Mouse (Mus musculus) neural tube, embryonic 11.5 days (tissue): ENCODE measurements around the gene Olfr1188. TPM values are rescaled to one million over a fixed set of nuclear protein-coding genes. Genes with fewer than 3 reads are reported as not detected.
"Not testable (repeated sequence)": the region's sequence is repeated elsewhere in the genome, so short reads cannot be mapped to it uniquely, and the experiment has no call there.

Experiments
- ATAC-seq: fragments of 200-750 bp; cut with Nextera tagmentation; 2 replicates; pipeline ENCODE4 v1.8.0; 2017; ENCODE audit warnings: moderate number of reproducible peaks, mild to moderate bottlenecking, moderate TSS enrichment, moderate library complexity; ENCODE audit not compliant: insufficient read depth, low FRiP score, low TSS enrichment
- DNase-seq: peaks from one replicate; pipeline ENCODE4 v3.0.0-alpha.2; 2015; ENCODE audit warnings: low spot score
- H3K27ac ChIP-seq: fragments of 300-500 bp; sonication (generic); 2 replicates; pipeline ENCODE4 v1.5.1; 2014; ENCODE audit warnings: low read depth, mild to moderate bottlenecking, low read length
- H3K27me3 ChIP-seq: fragments of 300-500 bp; sonication (generic); 2 replicates; pipeline ENCODE4 v1.6.1; 2014; ENCODE audit warnings: mild to moderate bottlenecking, low read length, mixed read lengths; ENCODE audit not compliant: control insufficient read depth, insufficient read depth
- H3K36me3 ChIP-seq: fragments of 300-500 bp; sonication (generic); 2 replicates; pipeline ENCODE4 v1.6.1; 2014; ENCODE audit warnings: mild to moderate bottlenecking, low read length, moderate library complexity, mixed read lengths; ENCODE audit not compliant: control insufficient read depth, insufficient read depth
- H3K4me1 ChIP-seq: fragments of 300-500 bp; sonication (generic); 2 replicates; pipeline ENCODE4 v1.6.1; 2014; ENCODE audit warnings: low read length, mixed read lengths; ENCODE audit not compliant: control insufficient read depth, insufficient read depth
- H3K4me2 ChIP-seq: fragments of 300-500 bp; sonication (generic); 2 replicates; pipeline ENCODE4 v1.6.1; 2014; ENCODE audit warnings: low read depth, mild to moderate bottlenecking, moderate library complexity
- H3K4me3 ChIP-seq: fragments of 300-500 bp; sonication (generic); 2 replicates; pipeline ENCODE4 v1.5.1; 2014; ENCODE audit warnings: low read depth, low read length
- H3K9ac ChIP-seq: fragments of 300-500 bp; sonication (generic); 2 replicates; pipeline ENCODE4 v1.6.1; 2014; ENCODE audit warnings: mild to moderate bottlenecking, low read length
- H3K9me3 ChIP-seq: fragments of 300-500 bp; sonication (generic); 2 replicates; pipeline ENCODE4 v1.6.1; 2016; ENCODE audit warnings: low read length; ENCODE audit not compliant: control insufficient read depth
- WGBS: fragments of 180-500 bp; shearing (Covaris S2); extraction: QIAGEN DNeasy Blood & Tissue Kit; methylation state at CpG from one replicate; pipeline ENCODE4 v1.1.7; 2014; 5-methylcytosine and 5-hydroxymethylcytosine counted together
- polyA plus RNA-seq: library from polyadenylated mRNA; unstranded; fragments of >200 nt; fragmentation: Nextera tagmentation; extraction: Ambion mirVana; gene quantifications from 2 replicates; pipeline ENCODE4 v1.2.1, GENCODE M21; 2014

Gene Olfr1188
- polyA plus RNA-seq: not detected in 2 replicates

DNA sequence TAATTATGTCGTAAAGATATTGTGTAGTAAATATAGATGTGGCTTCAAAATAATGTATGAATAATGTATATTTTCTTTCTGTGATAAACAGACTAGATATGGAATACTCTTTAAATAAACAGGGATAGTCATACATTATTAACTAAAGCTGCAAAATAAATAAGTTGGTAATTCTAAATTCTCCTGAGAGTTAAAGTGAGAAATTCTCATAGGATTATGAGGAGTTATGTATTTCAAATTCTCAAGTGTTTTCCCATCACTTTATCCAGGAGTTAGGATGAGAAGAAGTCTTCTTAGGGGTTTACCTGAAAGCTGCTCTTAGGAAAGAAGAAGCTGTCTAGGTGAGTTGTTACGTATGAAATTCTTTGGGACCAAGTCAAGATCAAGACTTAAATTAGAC, at the start of gene Olfr1188:
Gene Olfr1188 (plus strand): TSS at position 301 of the 400 bp plus-strand sequence.
- H3K4me2 ChIP-seq: no peak within 1 kb of the TSS
- DNase-seq (no peak), ATAC-seq (no peak)
- no peaks in the 10 kb centered on the region for H3K27me3 ChIP-seq
- 93% methylated on average over 2 of the region's 2 CpGs for WGBS
- H3K4me1 ChIP-seq: no peaks in the 10 kb centered on the region
- H3K9me3 ChIP-seq: no peaks in the 10 kb centered on the region
- no peak within 1 kb of the TSS for H3K27ac ChIP-seq
- H3K4me3 ChIP-seq: no peak within 1 kb of the TSS
- H3K9ac ChIP-seq: no peak within 1 kb of the TSS
- H3K36me3 ChIP-seq: no peaks in the 10 kb centered on the region

DNA sequence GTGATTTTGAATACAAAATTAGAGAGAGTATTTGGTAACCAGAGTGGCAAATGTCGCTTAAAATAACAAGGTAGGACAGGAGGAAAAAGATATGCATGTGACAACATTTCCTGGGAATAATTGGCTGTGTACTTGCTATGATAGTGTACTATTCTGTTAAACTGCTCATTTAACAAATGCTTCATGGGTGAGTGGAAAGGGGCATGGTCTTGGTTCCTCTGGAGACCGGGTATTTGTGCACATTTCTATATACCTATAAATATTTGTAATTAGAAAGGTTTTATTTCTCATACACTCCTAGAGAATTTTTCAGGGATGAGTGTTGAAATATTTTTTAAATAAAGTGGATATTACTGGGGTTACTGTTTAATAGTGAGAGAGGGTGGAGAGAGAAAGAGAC, 38.5 kb upstream of the Olfr1188 start, which contains the start of gene Olfr1186:
Gene Olfr1186 (plus strand): TSS at position 301 of the 400 bp plus-strand sequence.
- WGBS: 87% methylated on average over 2 of the region's 2 CpGs
- H3K36me3 ChIP-seq: no peaks in the 10 kb centered on the region
- H3K9ac ChIP-seq: no peak within 1 kb of the TSS
- H3K27me3 ChIP-seq: no peaks in the 10 kb centered on the region
- H3K27ac ChIP-seq: no peak within 1 kb of the TSS
- H3K4me1 ChIP-seq: no peaks in the 10 kb centered on the region
- H3K4me3 ChIP-seq: no peak within 1 kb of the TSS
- no peak within 1 kb of the TSS for H3K4me2 ChIP-seq
- ATAC-seq: no peak
- DNase-seq: no peak
- H3K9me3 ChIP-seq: no peaks in the 10 kb centered on the region

DNA sequence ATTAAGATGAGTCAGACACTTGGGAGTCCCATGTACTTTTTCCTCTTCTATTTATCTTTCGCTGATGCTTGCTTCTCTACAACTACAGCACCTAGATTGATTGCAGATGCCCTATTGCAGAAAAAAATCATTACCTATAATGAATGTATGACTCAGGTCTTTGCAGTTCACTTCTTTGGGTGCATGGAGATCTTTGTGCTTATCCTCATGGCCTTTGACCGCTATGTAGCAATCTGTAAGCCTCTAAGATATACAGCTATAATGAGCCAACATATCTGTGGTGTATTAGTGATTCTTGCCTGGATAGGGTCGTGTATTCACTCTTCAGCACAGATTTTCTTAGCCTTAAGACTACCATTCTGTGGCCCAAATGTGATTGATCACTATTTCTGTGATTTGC, 31.0 kb upstream of the Olfr1188 start:
- Histone ChIP-seq H3K4me1 (no peaks in the 10 kb centered on the region), H3K4me2 (no peak overlapping the region), H3K27ac (no peak overlapping the region), H3K9me3 (no peaks in the 10 kb centered on the region), H3K9ac (no peak overlapping the region), H3K4me3 (no peak overlapping the region), H3K27me3 (no peaks in the 10 kb centered on the region), H3K36me3 (no peaks in the 10 kb centered on the region)
- no peak for DNase-seq
- no peak for ATAC-seq
- 76% methylated on average over 3 of the region's 3 CpGs for WGBS

DNA sequence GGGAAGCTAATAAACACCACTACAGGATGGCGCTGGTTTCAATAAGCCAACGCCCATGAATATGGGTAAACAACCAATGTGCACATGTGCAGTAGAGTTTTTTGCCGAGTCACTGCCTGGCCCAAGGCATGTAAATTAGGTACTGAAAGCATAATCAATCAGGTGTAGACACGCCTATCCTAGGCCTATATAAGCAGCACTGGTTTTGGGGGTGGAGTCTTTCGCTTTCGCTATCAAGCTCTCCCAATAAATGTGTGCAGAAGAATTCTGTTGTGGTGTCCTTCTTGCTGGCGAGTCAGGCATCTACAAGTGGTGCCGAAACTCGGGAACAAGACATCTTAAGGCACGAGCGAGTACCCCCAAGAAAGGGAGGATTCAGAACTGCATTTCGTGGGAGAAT, 16.0 kb downstream of the Olfr1188 start:
- not testable (repeated sequence) for H3K9me3 ChIP-seq, ATAC-seq, H3K4me3 ChIP-seq, H3K9ac ChIP-seq, DNase-seq, H3K27me3 ChIP-seq, H3K4me1 ChIP-seq, H3K4me2 ChIP-seq, H3K27ac ChIP-seq, H3K36me3 ChIP-seq
- 95% methylated on average over 12 of the region's 12 CpGs for WGBS

DNA sequence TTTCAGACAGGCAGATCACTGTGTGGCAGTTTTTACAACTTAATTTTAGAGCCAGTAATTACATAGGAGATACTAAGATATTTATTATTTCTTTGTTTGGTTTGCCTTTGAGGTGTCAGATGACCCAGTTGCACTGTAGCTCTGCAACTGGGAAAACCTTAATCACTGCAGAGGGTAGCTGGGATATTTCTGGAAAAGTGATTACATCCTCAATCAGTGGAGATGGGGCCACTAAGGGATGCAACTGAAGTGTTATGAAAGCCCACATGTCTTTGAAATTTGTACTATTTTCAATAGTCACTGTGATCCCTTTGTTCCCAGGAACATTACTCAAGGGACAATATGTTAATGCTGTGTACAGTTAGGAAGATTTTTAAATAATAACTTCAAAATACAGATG, 29.4 kb downstream of the Olfr1188 start, which contains the start of gene Olfr1189:
Gene Olfr1189 (plus strand): TSS at position 301 of the 400 bp plus-strand sequence.
- no peak for ATAC-seq
- no peak within 1 kb of the TSS for H3K4me2 ChIP-seq
- no peaks in the 10 kb centered on the region for H3K4me1 ChIP-seq
- H3K27ac ChIP-seq: no peak within 1 kb of the TSS
- H3K9ac ChIP-seq: no peak within 1 kb of the TSS
- H3K9me3 ChIP-seq: no peaks in the 10 kb centered on the region
- no peaks in the 10 kb centered on the region for H3K27me3 ChIP-seq
- no peak for DNase-seq
- no peaks in the 10 kb centered on the region for H3K36me3 ChIP-seq
- H3K4me3 ChIP-seq: no peak within 1 kb of the TSS

Other genes starting within 250 kb of the Olfr1188 start
- not detected in 2 replicates for gene Olfr1174-ps, start 241.8 kb upstream of the Olfr1188 start, polyA plus RNA-seq
- gene Olfr1175-ps, start 229.7 kb upstream of the Olfr1188 start, polyA plus RNA-seq: not detected in 2 replicates
- gene Olfr1176, start 220.2 kb upstream of the Olfr1188 start, polyA plus RNA-seq: not detected in 2 replicates
- gene Olfr1177-ps, start 210.4 kb upstream of the Olfr1188 start, polyA plus RNA-seq: not detected in 2 replicates
- not detected in 2 replicates for gene Olfr1178, start 169.9 kb upstream of the Olfr1188 start, polyA plus RNA-seq
- gene Olfr1179, start 150.5 kb upstream of the Olfr1188 start, polyA plus RNA-seq: not detected in 2 replicates
- not detected in 2 replicates for gene Olfr1180, start 137.8 kb upstream of the Olfr1188 start, polyA plus RNA-seq
- not detected in 2 replicates for gene Olfr1181, start 130.8 kb upstream of the Olfr1188 start, polyA plus RNA-seq
- not detected in 2 replicates for gene Gm13757, start 107.8 kb upstream of the Olfr1188 start, polyA plus RNA-seq
- not detected in 2 replicates for gene Olfr1183, start 102.1 kb upstream of the Olfr1188 start, polyA plus RNA-seq
- gene Olfr1184, start 73.3 kb upstream of the Olfr1188 start, polyA plus RNA-seq: not detected in 2 replicates
- not detected in 2 replicates for gene Olfr1185-ps1, start 63.6 kb upstream of the Olfr1188 start, polyA plus RNA-seq
- gene Olfr1186, start 38.4 kb upstream of the Olfr1188 start, polyA plus RNA-seq: not detected in 2 replicates
- gene Olfr1189, start 29.5 kb downstream of the Olfr1188 start, polyA plus RNA-seq: not detected in 2 replicates
- not detected in 2 replicates for gene Olfr1191-ps1, start 83.6 kb downstream of the Olfr1188 start, polyA plus RNA-seq
- not detected in 2 replicates for gene Olfr1192-ps1, start 91.6 kb downstream of the Olfr1188 start, polyA plus RNA-seq
- not detected in 2 replicates for gene Olfr1193, start 118.7 kb downstream of the Olfr1188 start, polyA plus RNA-seq
- gene Olfr1195, start 132.3 kb downstream of the Olfr1188 start, polyA plus RNA-seq: not detected in 2 replicates
- not detected in 2 replicates for gene Olfr1196, start 147.7 kb downstream of the Olfr1188 start, polyA plus RNA-seq
- gene Olfr1197, start 175.4 kb downstream of the Olfr1188 start, polyA plus RNA-seq: not detected in 2 replicates
- gene Olfr1198, start 194.4 kb downstream of the Olfr1188 start, polyA plus RNA-seq: not detected in 2 replicates
- gene Olfr1199, start 203.5 kb downstream of the Olfr1188 start, polyA plus RNA-seq: not detected in 2 replicates
- not detected in 2 replicates for gene Olfr1200, start 213.6 kb downstream of the Olfr1188 start, polyA plus RNA-seq
- gene Olfr1201, start 236.1 kb downstream of the Olfr1188 start, polyA plus RNA-seq: not detected in 2 replicates